Mouse (Mus musculus) thymus, postnatal 0 days (tissue): Measurements from ENCODE around the gene Syncrip. TPM values are rescaled to one million over a fixed set of nuclear protein-coding genes. Genes with fewer than 3 reads are reported as not detected.
"Not testable (repeated sequence)": the region's sequence is repeated elsewhere in the genome, so short reads cannot be mapped to it uniquely, and the experiment has no call there.

Experiments
- DNase-seq: peaks from one replicate; pipeline ENCODE4 v3.0.0-alpha.2; 2015; ENCODE audit warnings: low spot score
- polyA plus RNA-seq: library from polyadenylated mRNA; unstranded; fragments of >200 nt; fragmentation: Nextera tagmentation; extraction: Ambion mirVana; gene quantifications from 2 replicates; pipeline ENCODE4 v1.2.1, GENCODE M21; 2015

Syncrip gene
- polyA plus RNA-seq, 1 experiment from 2014 or later = 114 TPM

- peak; percentile 84 for DNase-seq
Measured at GRCm38 (mm10) chr9:88482829-88483396, 539 bp upstream of the Syncrip start.

GRCm38 (mm10) chr9:88481791-88482160, 598 bp downstream of the Syncrip start:
- DNase-seq = peak; percentile 55

GRCm38 (mm10) chr9:88481061-88481790, 1.1 kb downstream of the Syncrip start:
- peak; percentile 51 for DNase-seq

GRCm38 (mm10) chr9:88480120-88480519, 2.3 kb downstream of the Syncrip start:
- DNase-seq = no peak

- DNase-seq = peak; percentile 6
Measured at GRCm38 (mm10) chr9:88476138-88476537, 6.2 kb downstream of the Syncrip start.

GRCm38 (mm10) chr9:88461017-88461416, 21.4 kb downstream of the Syncrip start:
- not testable (repeated sequence) for DNase-seq

GRCm38 (mm10) chr9:88439991-88440390, 42.4 kb downstream of the Syncrip start:
- no peak for DNase-seq

GRCm38 (mm10) chr9:88439238-88439600, 43.2 kb downstream of the Syncrip start:
- DNase-seq = no peak

- DNase-seq = peak; percentile 89
Measured at GRCm38 (mm10) chr9:88438555-88439237, 43.7 kb downstream of the Syncrip start, which contains the start of gene Snx14. Snx14 (minus strand) TSS chr9:88438958.

GRCm38 (mm10) chr9:88438237-88438554, 44.2 kb downstream of the Syncrip start:
- peak; percentile 30 for DNase-seq

GRCm38 (mm10) chr9:88437342-88438236, 44.8 kb downstream of the Syncrip start:
- DNase-seq = peak; percentile 18

GRCm38 (mm10) chr9:88424356-88424755, 58.0 kb downstream of the Syncrip start:
- DNase-seq = no peak

- DNase-seq = no peak
Measured at GRCm38 (mm10) chr9:88422428-88422827, 59.9 kb downstream of the Syncrip start.

- DNase-seq = no peak
Measured at GRCm38 (mm10) chr9:88416752-88417151, 65.6 kb downstream of the Syncrip start.

- DNase-seq = no peak
Measured at GRCm38 (mm10) chr9:88409978-88410377, 72.4 kb downstream of the Syncrip start.

GRCm38 (mm10) chr9:88404515-88404914, 77.9 kb downstream of the Syncrip start:
- no peak for DNase-seq

- DNase-seq = peak; percentile 56
Measured at GRCm38 (mm10) chr9:88404088-88404487, 78.3 kb downstream of the Syncrip start.

GRCm38 (mm10) chr9:88398461-88398860, 83.9 kb downstream of the Syncrip start:
- DNase-seq = peak; percentile 33
